In the genomic region with DNA sequence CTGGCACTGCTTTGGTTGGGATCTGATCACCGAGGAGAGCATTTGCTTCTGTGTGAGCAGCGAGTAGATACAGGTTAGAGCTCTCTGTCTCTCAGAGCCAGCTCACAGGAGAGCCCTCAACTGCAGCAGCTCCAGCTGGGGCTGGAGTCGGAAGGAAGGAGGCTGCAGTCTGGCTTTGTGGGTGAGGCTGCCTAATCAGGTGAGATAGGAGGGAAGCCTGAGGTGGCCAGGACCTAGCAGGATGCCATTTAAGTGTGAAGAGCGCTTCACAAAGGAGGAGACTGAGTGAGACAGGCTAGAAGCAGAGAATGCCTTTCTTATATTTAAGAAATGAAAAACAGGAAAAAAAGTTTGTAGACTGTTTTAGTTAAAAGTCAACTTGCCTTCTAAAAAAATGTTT, we compare ENCODE assay signal across 13 mouse cellular contexts. TPM values are rescaled to one million over a fixed set of nuclear protein-coding genes. Genes with fewer than 3 reads are reported as not detected.
DNase-seq lines count a peak whose midpoint lies in the region; ATAC-seq and TF ChIP-seq lines count a peak whose summit lies in the region.
"Had no signal": no experiment of that assay in that cellular context is flagged by ENCODE, and none has a peak within 500 bp of the region (broad histone marks: within the 10 kb centered on the region; RNA-seq: fewer than 3 reads in every experiment).

No protein-coding gene starts in this region.

- TF ChIP-seq CTCF in gastrocnemius, adult 2 months (IDR thresholded peaks at IDR 0.05) = no peak

- WGBS in heart, embryonic 16.5 days = 51% methylated on average over 4 of the region's 4 CpGs
- 44% methylated on average over 4 of the region's 4 CpGs for WGBS in midbrain, embryonic 11.5 days
- WGBS in midbrain, embryonic 15.5 days = 63% methylated on average over 4 of the region's 4 CpGs

- no peaks in the 10 kb centered on the region for H3K9me3 ChIP-seq in heart, embryonic 16.5 days (replicated peaks; ENCODE audit: control insufficient read depth, low read length)
- no peaks in the 10 kb centered on the region for H3K9me3 ChIP-seq in midbrain, embryonic 11.5 days (ENCODE audit: control insufficient read depth, low read length)
- no peaks in the 10 kb centered on the region for H3K9me3 ChIP-seq in midbrain, embryonic 15.5 days
- H3K9me3 ChIP-seq: limb, embryonic 13.5 days; liver, embryonic 15.5 days had no signal

- DNase-seq in gastrocnemius, adult 2 months = no peak
- DNase-seq in gastrocnemius, postnatal 14 days = no peak
- DNase-seq in heart, postnatal 25 days (ENCODE audit: low spot score) = no peak
- DNase-seq in midbrain, embryonic 11.5 days (ENCODE audit: low spot score, missing footprints) = peak; percentile 75
- no peak for DNase-seq in adrenal gland, adult 2 months

- peak overlapping the region; percentile 54; the same call in 1 of the 2 replicates for H3K9ac ChIP-seq in heart, embryonic 16.5 days (ENCODE audit: low read length)
- no peak overlapping the region for H3K9ac ChIP-seq in midbrain, embryonic 11.5 days (ENCODE audit: low read length)
- no peak overlapping the region for H3K9ac ChIP-seq in midbrain, embryonic 15.5 days
- H3K9ac ChIP-seq: forebrain, postnatal 0 days; limb, embryonic 13.5 days; liver, embryonic 15.5 days had no signal

- no peaks in the 10 kb centered on the region for H3K27me3 ChIP-seq in heart, embryonic 16.5 days (ENCODE audit: control insufficient read depth, insufficient read depth, low read length)
- no peaks in the 10 kb centered on the region for H3K27me3 ChIP-seq in midbrain, embryonic 11.5 days (ENCODE audit: control insufficient read depth, insufficient read depth, low read length)
- no peaks in the 10 kb centered on the region for H3K27me3 ChIP-seq in midbrain, embryonic 15.5 days (replicated peaks)
- H3K27me3 ChIP-seq: limb, embryonic 13.5 days; liver, embryonic 15.5 days had no signal

- ATAC-seq in heart, embryonic 16.5 days (replicated peaks; ENCODE audit: extremely low read depth, insufficient read depth, low FRiP score) = no peak
- no peak for ATAC-seq in midbrain, embryonic 11.5 days (ENCODE audit: low FRiP score)
- no peak for ATAC-seq in midbrain, embryonic 15.5 days (replicated peaks)
- no peak for ATAC-seq in activated CD4-positive, CD25-positive, alpha-beta regulatory T cell, adult 4 months
- ATAC-seq: hindbrain, embryonic 16.5 days; midbrain, embryonic 16.5 days had no signal

- H3K4me1 ChIP-seq in heart, embryonic 16.5 days (ENCODE audit: control insufficient read depth, insufficient read depth, low read length) = peaks cover 9% of the 10 kb centered on the region
- no peaks in the 10 kb centered on the region for H3K4me1 ChIP-seq in midbrain, embryonic 11.5 days (ENCODE audit: control insufficient read depth, insufficient read depth, low read length)
- H3K4me1 ChIP-seq in midbrain, embryonic 15.5 days = peaks cover 3% of the 10 kb centered on the region; the same call in 1 of the 2 replicates
- H3K4me1 ChIP-seq: limb, embryonic 13.5 days; liver, embryonic 15.5 days had no signal

- H3K4me3 ChIP-seq in gastrocnemius, adult 2 months = peak overlapping the region; percentile 41
- H3K4me3 ChIP-seq in heart, embryonic 16.5 days (ENCODE audit: low read length) = no peak overlapping the region
- no peak overlapping the region for H3K4me3 ChIP-seq in midbrain, embryonic 11.5 days (ENCODE audit: low read depth, low read length)
- H3K4me3 ChIP-seq in midbrain, embryonic 15.5 days = no peak overlapping the region
- H3K4me3 ChIP-seq: limb, embryonic 13.5 days; liver, embryonic 15.5 days had no signal

- H3K4me2 ChIP-seq in heart, embryonic 16.5 days (ENCODE audit: low read depth, low read length) = no peak overlapping the region
- H3K4me2 ChIP-seq in midbrain, embryonic 11.5 days = no peak overlapping the region
- H3K4me2 ChIP-seq in midbrain, embryonic 15.5 days = no peak overlapping the region
- H3K4me2 ChIP-seq: limb, embryonic 13.5 days; liver, embryonic 15.5 days had no signal

- intact Hi-C loops in gastrocnemius, adult 2 months (cut with DNase I) = no loop called here
- intact Hi-C loops in gastrocnemius, postnatal 14 days (cut with DNase I; ENCODE audit: low total_unique reads) = loop anchor here (5.0 kb wide), 2 partner anchors 125 to 135 kb away; no protein-coding TSS in a partner anchor
- intact Hi-C loops in heart, postnatal 25 days (cut with DNase I) = loop anchor here (10.0 kb wide), 1 partner anchor 128 kb away; no protein-coding TSS in a partner anchor

- peak overlapping the region; percentile 74 for H3K27ac ChIP-seq in gastrocnemius, adult 2 months
- H3K27ac ChIP-seq in heart, embryonic 16.5 days (ENCODE audit: low read length) = peak overlapping the region; percentile 53
- H3K27ac ChIP-seq in midbrain, embryonic 11.5 days (ENCODE audit: low read depth, low read length) = no peak overlapping the region
- no peak overlapping the region for H3K27ac ChIP-seq in midbrain, embryonic 15.5 days
- H3K27ac ChIP-seq: limb, embryonic 13.5 days; liver, embryonic 15.5 days had no signal

- H3K36me3 ChIP-seq in heart, embryonic 16.5 days (ENCODE audit: control insufficient read depth, insufficient read depth) = peaks cover 26% of the 10 kb centered on the region
- H3K36me3 ChIP-seq in midbrain, embryonic 11.5 days (ENCODE audit: control insufficient read depth, insufficient read depth, low read length) = no peaks in the 10 kb centered on the region
- peaks cover 4% of the 10 kb centered on the region; the same call in 1 of the 2 replicates for H3K36me3 ChIP-seq in midbrain, embryonic 15.5 days (replicated peaks)

RNA-seq across cellular contexts. Expression of gene Itprid2, which starts 11.9 kb away (rescaled TPM):
- 10 to 100 TPM; 14.6 to 17.5 TPM for total RNA-seq in gastrocnemius, adult 2 months (2021)
- total RNA-seq in gastrocnemius, postnatal 14 days (2021) = 10 to 100 TPM; 12.3 to 13.5 TPM
- 6.2 and 6.4 TPM in 2 replicates for polyA plus RNA-seq in heart, embryonic 16.5 days (2015; fragmentation: Nextera tagmentation; extraction: Ambion mirVana)
- total RNA-seq in heart, postnatal 25 days (2021) = 10 to 100 TPM; 20.9 to 25.4 TPM
- polyA plus RNA-seq in midbrain, embryonic 11.5 days (2014; fragmentation: Nextera tagmentation; extraction: Ambion mirVana) = 5.8 and 6.1 TPM in 2 replicates
- 4.0 and 4.3 TPM in 2 replicates for polyA plus RNA-seq in midbrain, embryonic 15.5 days (2015; fragmentation: Nextera tagmentation; extraction: Ambion mirVana)
- 10 to 100 TPM; 48.2 to 56.8 TPM for total RNA-seq in adrenal gland, adult 2 months (2021)
- 4.6 and 7.1 TPM in 2 replicates for polyA plus RNA-seq in adrenal gland, adult 2 months (2012; rRNA removed)
- 1 to 10 TPM; 3.6 to 3.9 TPM for polyA plus RNA-seq in activated CD4-positive, CD25-positive, alpha-beta regulatory T cell, adult 4 months (2017; shearing (Covaris generic))

Comparison
In these comparisons a context has a peak if more than half of its experiments do, and no peak if none do; other contexts are left out.
1. H3K27ac ChIP-seq: peak in gastrocnemius, adult 2 months (single experiment) and heart, embryonic 16.5 days (single experiment); none in midbrain, embryonic 11.5 days (single experiment) and midbrain, embryonic 15.5 days (single experiment).